Mouse (Mus musculus): ENCODE measurements around the gene Depdc5.
"Not testable (repeated sequence)": the region's sequence is repeated elsewhere in the genome, so short reads cannot be mapped to it uniquely, and the experiment has no call there.

Depdc5 gene

DNA sequence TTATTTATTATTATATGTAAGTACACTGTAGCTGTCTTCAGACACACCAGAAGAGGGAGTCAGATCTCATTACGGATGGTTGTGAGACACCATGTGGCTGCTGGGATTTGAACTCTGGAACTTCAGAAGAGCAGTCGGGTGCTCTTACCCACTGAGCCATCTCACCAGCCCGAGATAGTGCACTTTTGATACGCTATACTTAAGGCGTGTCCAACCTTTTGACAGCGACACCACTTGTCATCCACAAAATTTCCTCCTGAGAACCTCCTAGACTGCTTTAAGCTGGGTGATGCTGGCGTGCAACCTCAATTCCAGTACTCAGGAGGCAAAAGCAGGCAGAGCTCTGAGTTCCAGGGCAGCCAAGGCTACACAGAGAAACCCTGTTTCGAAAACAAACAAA, 170.1 kb downstream of the Depdc5 start:
- DNase-seq: not testable (repeated sequence)

- DNase-seq: peak; percentile 20
These were observed 170.6 kb downstream of the Depdc5 start for GRCm38 (mm10) chr5:33034100-33034499.

DNA sequence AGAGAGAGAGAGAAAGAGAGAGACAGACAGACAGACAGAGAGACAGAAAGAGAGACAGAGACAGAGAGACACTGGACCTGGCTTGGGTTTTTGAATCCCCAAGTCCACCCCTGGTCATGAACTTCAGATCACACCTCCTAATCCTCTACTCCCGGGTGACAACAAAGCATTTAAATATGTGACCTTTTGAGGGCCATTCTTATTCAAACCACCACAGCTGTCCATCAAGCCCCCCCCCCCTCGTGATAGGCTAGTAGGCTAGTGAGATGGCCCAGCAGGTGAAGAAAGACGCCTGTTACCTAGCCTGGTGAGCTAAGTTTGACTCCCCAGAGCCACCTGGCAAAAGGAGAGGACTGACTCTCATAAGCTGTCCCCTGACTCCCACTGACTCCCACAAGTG, 171.4 kb downstream of the Depdc5 start:
- DNase-seq: no peak

- no peak for DNase-seq
These were observed 175.4 kb downstream of the Depdc5 start for GRCm38 (mm10) chr5:33038656-33039509.

DNA sequence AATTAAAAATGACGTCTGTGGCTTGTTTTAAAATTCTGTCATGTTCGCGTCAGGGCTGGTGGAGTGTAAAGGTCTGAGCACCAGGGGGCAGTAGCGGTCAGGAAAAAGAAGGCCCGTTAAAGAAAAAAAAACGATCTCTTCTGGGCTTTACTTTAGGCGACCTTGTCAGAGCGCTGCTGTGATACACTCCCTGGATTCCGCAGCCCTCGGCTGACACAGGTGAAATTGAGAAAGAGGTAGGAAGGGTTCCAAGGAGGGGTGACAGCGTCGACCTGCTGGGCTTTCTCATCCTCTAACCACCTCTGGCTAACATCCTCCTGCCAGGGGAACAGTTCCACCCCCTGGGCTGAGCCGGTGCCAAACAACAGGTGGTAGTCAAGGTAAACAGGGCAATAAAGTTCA, 176.0 kb downstream of the Depdc5 start:
- peak; percentile 82 for DNase-seq

GRCm38 (mm10) chr5:33040735-33041134, 177.2 kb downstream of the Depdc5 start:
- not testable (repeated sequence) for DNase-seq

GRCm38 (mm10) chr5:33043397-33043796, 179.9 kb downstream of the Depdc5 start:
- DNase-seq: no peak

Data from lung, postnatal 10 days (tissue).